Mouse (Mus musculus) CH12.LX (cell line): ENCODE measurements at regions not wholly inside any gene's neighbourhood (a gene's known extent, or its start where the extent isn't known, plus 50 kb on each side); places are given as distances from the start of the nearest gene placed in this dataset.

ENCODE experiments used
- DNase-seq: peaks from one replicate; pipeline ENCODE4 v3.0.0-alpha.2; 2013; ENCODE audit errors: extremely low read depth
- H3K27ac ChIP-seq: 2 replicates; pipeline ENCODE4 v1.5.1; 2012; ENCODE audit warnings: low read depth, mild to moderate bottlenecking, control low read depth, moderate library complexity; ENCODE audit not compliant: insufficient read depth
- H3K27me3 ChIP-seq: replicated peaks from 2 replicates; pipeline ENCODE3; 2012; ENCODE audit warnings: inconsistent platforms
- H3K36me3 ChIP-seq, 2 experiments: replicated peaks in 1 of 2; 2 replicates each; pipeline versions ENCODE3 to v1.6.1; 2012; ENCODE audit warnings: inconsistent platforms in 1 of 2, low read length in 1 of 2, mild to moderate bottlenecking in 1 of 2, mixed read lengths in 1 of 2, moderate library complexity in 1 of 2; ENCODE audit not compliant: control insufficient read depth in 1 of 2, insufficient read depth in 1 of 2
- H3K4me1 ChIP-seq, 2 experiments: 2 replicates each; pipeline ENCODE4 v1.6.1; 2012; ENCODE audit warnings: inconsistent platforms in 1 of 2, moderate library complexity in 1 of 2; ENCODE audit not compliant: insufficient read depth in 2 of 2, control insufficient read depth in 1 of 2
- H3K4me2 ChIP-seq: 2 replicates; pipeline ENCODE4 v1.6.1; 2012; ENCODE audit warnings: low read depth, mild to moderate bottlenecking, control low read depth; ENCODE audit not compliant: poor library complexity, insufficient read depth, severe bottlenecking
- H3K4me3 ChIP-seq, 3 experiments: fragments of 150-350 bp in 1 of 3; sonication (generic) in 1 of 3; replicated peaks in 1 of 3; 2 replicates each; pipeline versions ENCODE3 to v1.5.1; 2011 to 2012; ENCODE audit warnings: low read depth in 2 of 3, low read length in 2 of 3, mild to moderate bottlenecking in 2 of 3, moderate library complexity in 2 of 3, control low read depth in 1 of 3, improper control_type of control experiment in 1 of 3, inconsistent platforms in 1 of 3, mixed read lengths in 1 of 3; ENCODE audit not compliant: poor library complexity in 1 of 3
- H3K79me2 ChIP-seq: replicated peaks from 2 replicates; pipeline ENCODE4 v1.6.1; 2012; ENCODE audit warnings: mild to moderate bottlenecking, moderate library complexity; ENCODE audit not compliant: control insufficient read depth, poor library complexity, insufficient read depth, severe bottlenecking; ENCODE audit errors: extremely low read depth
- H3K9ac ChIP-seq: 2 replicates; pipeline ENCODE4 v1.6.1; 2012; ENCODE audit warnings: low read depth, mild to moderate bottlenecking, control low read depth, moderate library complexity; ENCODE audit not compliant: insufficient read depth
- H3K9me3 ChIP-seq: replicated peaks from 2 replicates; pipeline ENCODE3; 2012; ENCODE audit warnings: low read length, inconsistent platforms, mixed read lengths
- BHLHE40 ChIP-seq: IDR thresholded peaks from 2 replicates; pipeline ENCODE4 v1.6.1; 2011; ENCODE audit warnings: mild to moderate bottlenecking, low read depth, low read length, improper control_type of control experiment
- CHD1 ChIP-seq: IDR thresholded peaks from 2 replicates; pipeline ENCODE4 v1.6.1; 2012; ENCODE audit warnings: low read depth, low read length, improper control_type of control experiment, inconsistent platforms
- E2F4 ChIP-seq: IDR thresholded peaks from 2 replicates; pipeline ENCODE4 v1.6.1; 2011; ENCODE audit warnings: low read depth, low read length, improper control_type of control experiment; ENCODE audit not compliant: insufficient replicate concordance
- ETS1 ChIP-seq: conservative IDR thresholded peaks from 2 replicates; pipeline ENCODE4 v1.6.1; 2012; ENCODE audit warnings: low read depth, mild to moderate bottlenecking, inconsistent platforms, low read length, improper control_type of control experiment, moderate library complexity
- GABPA ChIP-seq: IDR thresholded peaks from 2 replicates; pipeline ENCODE4 v1.6.1; 2012; ENCODE audit warnings: low read depth, low read length, improper control_type of control experiment, inconsistent platforms; ENCODE audit not compliant: insufficient replicate concordance
- IRF4 ChIP-seq: IDR thresholded peaks from 2 replicates; pipeline ENCODE4 v1.6.1; 2014; ENCODE audit warnings: low read depth, mild to moderate bottlenecking, inconsistent platforms, low read length, improper control_type of control experiment
- JUN ChIP-seq: IDR thresholded peaks from 2 replicates; pipeline ENCODE4 v1.6.1; 2011; ENCODE audit warnings: low read depth, mild to moderate bottlenecking, low read length, improper control_type of control experiment, moderate library complexity; ENCODE audit not compliant: insufficient read depth
- JUND ChIP-seq: conservative IDR thresholded peaks from 2 replicates; pipeline ENCODE4 v1.6.1; 2011; ENCODE audit warnings: low read depth, low read length, improper control_type of control experiment
- KAT2A ChIP-seq: IDR thresholded peaks from 2 replicates; pipeline ENCODE4 v1.6.1; 2012; ENCODE audit warnings: low read length, improper control_type of control experiment, inconsistent platforms; ENCODE audit not compliant: insufficient replicate concordance
- MAFK ChIP-seq: IDR thresholded peaks from 2 replicates; pipeline ENCODE4 v1.6.1; 2011; ENCODE audit warnings: low read length, improper control_type of control experiment; ENCODE audit not compliant: insufficient replicate concordance
- MAZ ChIP-seq: IDR thresholded peaks from 2 replicates; pipeline ENCODE4 v1.6.1; 2012; ENCODE audit warnings: low read depth, mild to moderate bottlenecking, inconsistent platforms, low read length, improper control_type of control experiment, moderate library complexity
- MXI1 ChIP-seq: IDR thresholded peaks from 2 replicates; pipeline ENCODE4 v1.6.1; 2011; ENCODE audit warnings: mild to moderate bottlenecking, low read depth, low read length, improper control_type of control experiment
- MYC ChIP-seq: IDR thresholded peaks from 2 replicates; pipeline ENCODE4 v1.6.1; 2011; ENCODE audit warnings: low read depth, mild to moderate bottlenecking, improper control_type of control experiment, low read length
- NELFE ChIP-seq: IDR thresholded peaks from 2 replicates; pipeline ENCODE4 v1.6.1; 2011; ENCODE audit warnings: low read depth, low read length, improper control_type of control experiment
- NRF1 ChIP-seq: IDR thresholded peaks from 2 replicates; pipeline ENCODE4 v1.6.1; 2014; ENCODE audit warnings: low read depth, mild to moderate bottlenecking, inconsistent platforms, low read length, improper control_type of control experiment, moderate library complexity
- PAX5 ChIP-seq: IDR thresholded peaks from 2 replicates; pipeline ENCODE4 v1.6.1; 2012; ENCODE audit warnings: low read length, inconsistent platforms, mixed read lengths
- POLR2A ChIP-seq: IDR thresholded peaks from 2 replicates; pipeline ENCODE4 v1.6.1; 2011; ENCODE audit warnings: low read depth, mild to moderate bottlenecking, improper control_type of control experiment, low read length
- RAD21 ChIP-seq: IDR thresholded peaks from 2 replicates; pipeline ENCODE4 v1.6.1; 2011; ENCODE audit warnings: low read depth, mild to moderate bottlenecking, low read length, improper control_type of control experiment, moderate library complexity
- RCOR1 ChIP-seq: conservative IDR thresholded peaks from 2 replicates; pipeline ENCODE4 v1.6.1; 2012; ENCODE audit warnings: low read depth, mild to moderate bottlenecking, inconsistent platforms, low read length, improper control_type of control experiment
- SMC3 ChIP-seq: IDR thresholded peaks from 2 replicates; pipeline ENCODE4 v1.6.1; 2011; ENCODE audit warnings: low read depth, low read length, improper control_type of control experiment
- TBP ChIP-seq: conservative IDR thresholded peaks from 2 replicates; pipeline ENCODE4 v1.6.1; 2011; ENCODE audit warnings: low read depth, low read length, improper control_type of control experiment
- TCF12 ChIP-seq: IDR thresholded peaks from 2 replicates; pipeline ENCODE4 v1.6.1; 2014; ENCODE audit warnings: low read depth, mild to moderate bottlenecking, inconsistent platforms, low read length, improper control_type of control experiment
- USF1 ChIP-seq: IDR thresholded peaks from 2 replicates; pipeline ENCODE4 v1.6.1; 2014; ENCODE audit warnings: low read depth, mild to moderate bottlenecking, inconsistent platforms, low read length, improper control_type of control experiment
- USF2 ChIP-seq: conservative IDR thresholded peaks from 2 replicates; pipeline ENCODE4 v1.6.1; 2011; ENCODE audit warnings: low read depth, low read length, improper control_type of control experiment
- ZC3H11A ChIP-seq: IDR thresholded peaks from 2 replicates; pipeline ENCODE4 v1.6.1; 2012; ENCODE audit warnings: low read depth, mild to moderate bottlenecking, inconsistent platforms, low read length, improper control_type of control experiment
- ZKSCAN1 ChIP-seq: IDR thresholded peaks from 2 replicates; pipeline ENCODE4 v1.6.1; 2012; ENCODE audit warnings: low read depth, inconsistent platforms, low read length, improper control_type of control experiment, borderline replicate concordance
- dilution Hi-C: fragments of 300-500 bp; cut with MboI; formaldehyde crosslinking; loops from 2 replicates; pipeline ENCODE4 v1.14.3; 2020; ENCODE audit warnings: low sequenced_read_pairs; ENCODE audit not compliant: extremely low pct_unique_long_range_greater_than_20kb, extremely low pct_ligation_motif_present
- in situ Hi-C: fragments of 300-500 bp; cut with MboI; formaldehyde crosslinking; loops from 3 replicates; pipeline ENCODE4 v1.14.3; 2019; ENCODE audit warnings: low sequenced_read_pairs, low pct_ligation_motif_present, low pct_unique_long_range_greater_than_20kb, mixed read lengths

DNA sequence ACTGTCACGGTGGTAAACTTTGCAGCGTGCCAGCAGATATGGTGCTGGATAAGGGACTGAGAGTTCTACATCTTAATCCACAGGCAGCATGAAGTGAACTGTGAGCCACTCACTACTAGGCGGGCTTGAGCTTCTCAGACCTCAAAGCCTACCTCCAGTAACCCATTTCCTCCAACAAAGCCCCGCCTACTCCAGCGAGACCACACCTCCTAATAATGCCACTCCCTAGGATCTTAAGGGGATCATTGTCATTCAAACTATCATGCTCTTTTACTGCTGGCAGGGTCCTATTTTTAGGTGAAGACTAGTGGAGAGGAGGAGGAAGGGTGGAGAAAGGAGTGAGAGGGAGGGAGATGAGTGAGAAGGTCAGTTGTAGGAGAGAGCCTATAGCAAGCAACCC lies 122.0 kb downstream of the Mycn start:
- Histone ChIP-seq H3K9ac (no peak overlapping the region), H3K4me3 (no peak overlapping the region), H3K27me3 (no peaks in the 10 kb centered on the region)
- no peak for TF ChIP-seq IRF4
- TF ChIP-seq KAT2A: no peak
- no peak for TF ChIP-seq TCF12
- TF ChIP-seq CHD1: no peak
- no peak for TF ChIP-seq MAFK
- no peak for TF ChIP-seq SMC3
- no peak for TF ChIP-seq MXI1
- no peak for TF ChIP-seq ZKSCAN1
- TF ChIP-seq MAZ: no peak
- TF ChIP-seq JUN: no peak
- no peak for TF ChIP-seq TBP
- no peak for TF ChIP-seq RAD21
- TF ChIP-seq RCOR1: no peak
- TF ChIP-seq JUND: no peak
- TF ChIP-seq E2F4: no peak
- TF ChIP-seq USF1: no peak
- no peak for TF ChIP-seq NELFE
- TF ChIP-seq USF2: no peak
- no peak for TF ChIP-seq NRF1
- no peak for TF ChIP-seq ZC3H11A
- TF ChIP-seq, all 38 proteins: peak for 0
- Histone ChIP-seq H3K36me3 (no peaks in the 10 kb centered on the region), H3K27ac (no peak overlapping the region), H3K9me3 (no peaks in the 10 kb centered on the region), H3K4me1 (peaks cover 0 to 34% of the 10 kb centered on the region in 2 experiments; a peak in 2 of 4 replicates), H3K4me2 (no peak overlapping the region), H3K79me2 (no peaks in the 10 kb centered on the region)
- DNase-seq: no peak
- in situ Hi-C loops (no loop called here), dilution Hi-C loops (no loop called here)

DNA sequence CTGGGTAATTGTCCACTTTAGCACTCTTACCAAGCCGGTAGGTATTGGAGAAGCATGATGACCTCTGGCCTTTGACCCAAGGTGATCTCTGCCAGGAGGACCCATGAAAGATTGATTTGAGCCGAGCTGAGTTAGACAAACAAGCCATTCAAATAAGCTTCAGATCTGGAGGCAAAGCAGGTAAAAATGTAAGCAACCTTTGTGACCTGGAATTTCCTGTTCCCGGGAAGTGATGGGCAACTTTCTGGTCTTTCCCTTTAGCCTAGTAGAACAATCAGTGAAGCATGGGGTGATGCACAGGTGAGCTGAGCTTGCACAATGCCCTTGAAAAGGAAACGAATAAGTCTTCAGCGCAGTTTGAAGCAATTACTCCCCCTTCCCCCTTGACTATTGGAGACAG lies 127.0 kb downstream of the Mycn start:
- no peaks in the 10 kb centered on the region for H3K9me3 ChIP-seq
- in situ Hi-C loops: no loop called here

More for the DNA sequence above, 127.0 kb downstream of the Mycn start:
- H3K4me3 ChIP-seq: no peak overlapping the region
- no peaks in the 10 kb centered on the region for H3K36me3 ChIP-seq
- no peak for DNase-seq
- H3K9ac ChIP-seq: no peak overlapping the region
- no peaks in the 10 kb centered on the region for H3K27me3 ChIP-seq
- dilution Hi-C loops: no loop called here
- no peak overlapping the region for H3K27ac ChIP-seq
- no peaks in the 10 kb centered on the region for H3K79me2 ChIP-seq
- H3K4me2 ChIP-seq: no peak overlapping the region
- H3K4me1 ChIP-seq: peaks cover 0 to 8% of the 10 kb centered on the region in 2 experiments; a peak in 2 of 4 replicates
- TF ChIP-seq MAZ (no peak), TBP (no peak), GABPA (no peak), MYC (no peak), KAT2A (no peak), BHLHE40 (no peak), MXI1 (no peak), RAD21 (no peak), POLR2A (no peak), SMC3 (no peak), RCOR1 (no peak), JUN (no peak), PAX5 (no peak), ETS1 (no peak)
- TF ChIP-seq, all 38 proteins: peak for 0
